Mouse (Mus musculus): ENCODE data around the gene Ago4.

Gene Ago4

DNA sequence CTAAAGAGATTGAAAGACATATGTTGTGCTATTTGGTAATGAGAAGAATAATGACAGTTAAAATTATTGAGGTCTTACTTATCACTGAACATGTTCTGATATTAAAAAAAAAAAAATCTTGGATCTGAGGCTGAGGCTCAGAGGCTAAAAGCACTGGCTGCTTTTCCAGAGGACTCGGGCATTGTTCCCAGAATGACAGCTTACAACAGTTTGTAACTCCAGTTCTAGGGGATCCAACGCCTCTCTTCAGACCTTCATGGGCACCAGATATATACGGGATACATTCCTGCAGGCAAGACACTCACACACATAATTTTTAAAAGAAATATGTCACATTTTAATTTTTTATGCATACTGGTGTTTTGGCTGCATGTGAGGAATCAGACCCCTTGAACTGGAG is 7.1 kb downstream of the Ago4 start:
- DNase-seq (ENCODE audit: low read depth in 1 of 2, low spot score in 2 of 2): no peak

DNA sequence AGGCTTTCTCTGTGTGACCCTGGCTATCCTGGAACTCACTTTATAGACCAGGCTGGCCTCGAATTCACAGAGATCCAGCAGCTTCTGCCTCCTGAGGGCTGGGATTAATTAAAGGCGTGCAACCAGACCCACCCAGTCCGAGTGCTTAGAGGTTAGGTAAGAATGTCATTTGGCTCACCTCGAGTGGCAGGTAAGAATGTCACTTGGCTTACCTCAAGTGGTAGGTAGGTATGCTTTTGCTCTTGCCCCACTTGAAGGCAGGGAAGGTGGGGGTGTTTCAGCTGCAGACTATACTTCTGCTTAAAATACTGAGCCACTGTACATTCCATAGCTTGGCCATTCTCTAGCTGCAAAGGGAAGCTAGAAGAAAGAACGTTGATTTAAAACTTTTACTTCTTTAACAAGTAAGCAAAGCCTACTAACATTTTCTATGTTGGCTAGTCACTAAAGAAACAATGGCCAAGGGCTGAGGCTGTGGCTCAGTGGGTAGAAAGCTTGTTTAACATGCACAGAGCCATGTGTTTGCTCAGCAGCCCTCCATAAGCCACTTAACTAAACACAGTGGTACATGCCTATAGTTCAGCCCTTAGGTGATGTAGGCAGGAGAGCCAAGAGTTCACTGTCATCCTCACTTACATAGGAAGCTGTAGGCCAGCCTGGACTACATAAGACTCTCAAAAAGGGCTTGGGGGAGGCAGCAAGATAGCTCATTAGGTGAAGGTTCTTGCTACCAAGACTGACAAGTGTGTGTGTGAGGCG is 20.8 kb downstream of the Ago4 start:
- DNase-seq (ENCODE audit: low read depth in 1 of 2, low spot score in 2 of 2): no peak

DNA sequence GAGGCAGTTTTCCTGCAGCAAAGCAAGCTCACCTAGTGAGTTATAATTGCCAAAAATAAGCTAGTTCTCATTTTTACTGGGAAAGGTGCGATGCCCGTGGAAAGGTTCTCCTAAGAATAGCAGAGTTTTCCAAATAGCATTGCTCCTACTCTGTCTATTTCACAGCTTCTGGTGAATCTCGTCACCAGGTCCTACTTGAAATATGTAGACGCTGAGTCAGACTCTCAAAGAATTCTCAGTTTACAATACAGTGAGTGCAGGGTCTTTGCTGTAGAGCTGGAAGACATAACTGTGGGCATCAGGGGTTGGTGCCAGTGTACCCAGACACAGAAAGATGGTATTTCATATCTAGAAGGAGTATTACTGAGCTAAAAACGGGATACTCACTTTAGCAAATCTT is 22.3 kb downstream of the Ago4 start:
- no peak for DNase-seq (ENCODE audit: low read depth in 1 of 2, low spot score in 2 of 2)

- DNase-seq (ENCODE audit: low read depth in 1 of 2, low spot score in 2 of 2): no peak
Measured at GRCm38 (mm10) chr4:126509072-126509471, 24.2 kb downstream of the Ago4 start.

DNA sequence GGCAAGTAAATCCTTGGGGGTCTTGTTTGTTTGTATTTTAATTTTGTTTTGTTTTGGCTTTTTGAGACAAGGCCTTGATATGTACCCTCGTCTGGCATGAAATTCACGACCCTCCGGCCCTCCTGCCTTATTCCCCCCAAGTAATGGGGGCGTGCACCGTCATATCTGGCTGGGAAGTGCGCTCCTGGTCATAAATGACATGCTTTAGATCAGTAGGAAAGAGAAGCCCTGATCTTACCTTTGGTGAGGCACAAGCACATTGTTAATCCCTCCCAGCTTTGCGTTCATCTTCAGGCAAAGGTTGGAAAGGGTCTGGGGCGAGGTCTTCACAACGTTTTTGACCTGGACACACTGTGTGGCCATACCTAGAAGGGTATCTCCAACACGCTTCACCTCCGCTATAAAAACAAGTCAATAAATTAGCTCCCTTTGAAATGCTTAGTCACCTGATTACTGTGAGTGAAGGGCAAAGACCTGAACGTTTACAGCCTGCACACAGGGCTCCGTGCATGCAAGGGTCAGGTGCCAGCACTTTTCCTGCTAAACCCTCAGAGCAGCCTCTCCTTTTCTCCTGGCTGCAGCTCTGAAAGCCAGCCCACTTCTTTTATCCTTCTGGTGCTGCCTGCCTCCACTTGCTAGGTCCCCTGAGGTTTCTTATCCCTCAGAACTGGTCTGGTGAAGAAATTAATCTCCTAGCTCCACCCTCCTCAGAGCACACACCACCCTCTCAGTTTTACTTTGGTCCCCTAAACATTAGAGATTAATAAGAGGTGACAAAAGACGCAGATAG is 25.0 kb downstream of the Ago4 start:
- DNase-seq (ENCODE audit: low read depth in 1 of 2, low spot score in 2 of 2): no peak

DNA sequence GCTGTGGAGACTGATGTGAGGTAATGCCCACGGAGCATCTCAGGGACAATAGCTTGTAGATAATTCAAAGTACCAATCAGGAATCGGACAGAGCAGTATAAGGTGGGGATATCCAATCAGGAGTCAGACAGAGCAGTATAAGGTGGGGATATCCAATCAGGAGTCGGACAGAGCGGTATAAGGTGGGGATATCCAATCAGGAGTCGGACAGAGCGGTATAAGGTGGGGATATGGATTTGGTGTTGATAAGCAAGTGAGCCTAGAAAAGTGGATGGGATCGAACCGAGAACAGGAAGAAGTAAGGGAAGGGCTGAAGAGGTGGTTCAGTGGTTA is 30.3 kb downstream of the Ago4 start:
- DNase-seq (ENCODE audit: low read depth in 1 of 2, low spot score in 2 of 2): no peak

GRCm38 (mm10) chr4:126502141-126502976 is 30.9 kb downstream of the Ago4 start:
- no peak for DNase-seq (ENCODE audit: low read depth in 1 of 2, low spot score in 2 of 2)

- DNase-seq (ENCODE audit: low read depth in 1 of 2, low spot score in 2 of 2): no peak
Measured at GRCm38 (mm10) chr4:126498601-126499000, 34.7 kb downstream of the Ago4 start.

GRCm38 (mm10) chr4:126496963-126497362 is 36.3 kb downstream of the Ago4 start:
- DNase-seq (ENCODE audit: low read depth in 1 of 2, low spot score in 2 of 2): no peak

DNA sequence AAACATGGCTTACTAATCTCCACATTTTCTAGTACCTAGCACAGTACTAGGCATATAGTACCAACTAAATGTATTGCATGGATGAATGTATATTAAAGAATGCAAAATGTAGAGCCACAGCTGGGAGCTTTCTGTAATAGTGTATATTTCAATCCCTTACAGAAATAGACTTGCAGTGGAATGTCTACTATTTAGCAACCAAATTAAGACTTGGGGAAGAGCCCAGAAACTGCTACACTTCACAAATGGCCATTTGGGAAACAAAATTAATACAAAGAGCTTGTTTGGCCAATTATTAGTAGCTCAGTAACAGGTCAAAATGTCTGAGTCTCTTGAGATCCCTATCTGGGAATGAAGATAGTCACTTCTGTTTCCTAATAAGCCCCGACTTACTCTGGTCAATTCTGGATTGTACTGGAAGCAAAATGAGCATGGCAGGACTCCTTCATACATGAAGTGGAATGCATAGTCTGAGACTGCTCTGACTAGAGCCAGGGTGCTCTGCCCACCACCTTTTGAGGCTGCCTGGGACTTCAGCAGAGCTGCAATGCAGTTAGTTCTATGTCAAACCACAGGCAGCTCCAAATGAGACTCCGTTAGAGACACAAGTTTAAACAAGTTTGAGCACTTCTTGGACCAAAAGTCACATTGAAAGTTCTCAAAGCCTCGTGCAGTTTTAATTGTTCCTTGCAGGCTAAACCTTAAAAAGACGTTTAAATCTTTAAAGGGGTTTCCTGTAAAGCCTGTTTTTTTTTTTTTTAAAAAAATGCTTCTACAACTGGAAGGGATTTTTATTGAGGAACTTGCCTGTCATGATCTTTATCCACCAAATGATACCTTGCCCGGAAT is 37.1 kb downstream of the Ago4 start:
- DNase-seq (ENCODE audit: low read depth in 1 of 2, low spot score in 2 of 2): no peak

GRCm38 (mm10) chr4:126495453-126495852 is 37.8 kb downstream of the Ago4 start:
- no peak for DNase-seq (ENCODE audit: low read depth in 1 of 2, low spot score in 2 of 2)

GRCm38 (mm10) chr4:126493416-126493815 is 39.9 kb downstream of the Ago4 start:
- no peak for DNase-seq (ENCODE audit: low read depth in 1 of 2, low spot score in 2 of 2)

- no peak for DNase-seq (ENCODE audit: low read depth in 1 of 2, low spot score in 2 of 2)
Measured at GRCm38 (mm10) chr4:126491977-126492376, 41.3 kb downstream of the Ago4 start.

DNA sequence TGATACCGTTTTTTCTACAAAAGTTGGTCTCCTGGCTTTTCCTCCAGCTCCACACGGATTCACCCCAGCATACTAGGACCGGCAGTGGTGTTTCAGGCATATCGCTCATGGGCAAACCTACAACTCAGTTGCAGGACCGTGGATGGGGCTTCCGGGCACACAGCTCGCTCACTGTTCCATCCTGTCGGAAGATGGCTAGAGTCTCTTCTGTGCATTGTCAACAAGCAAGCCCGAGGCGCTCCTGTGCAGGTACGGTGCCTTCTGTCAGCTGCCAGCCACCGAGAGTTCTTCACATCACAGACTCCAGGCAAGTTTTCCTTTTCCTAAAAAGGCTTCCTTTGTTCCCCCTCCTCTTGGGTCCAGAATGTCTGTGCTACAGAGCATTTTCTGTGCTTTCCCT is 42.5 kb downstream of the Ago4 start:
- no peak for DNase-seq (ENCODE audit: low read depth in 1 of 2, low spot score in 2 of 2)

DNA sequence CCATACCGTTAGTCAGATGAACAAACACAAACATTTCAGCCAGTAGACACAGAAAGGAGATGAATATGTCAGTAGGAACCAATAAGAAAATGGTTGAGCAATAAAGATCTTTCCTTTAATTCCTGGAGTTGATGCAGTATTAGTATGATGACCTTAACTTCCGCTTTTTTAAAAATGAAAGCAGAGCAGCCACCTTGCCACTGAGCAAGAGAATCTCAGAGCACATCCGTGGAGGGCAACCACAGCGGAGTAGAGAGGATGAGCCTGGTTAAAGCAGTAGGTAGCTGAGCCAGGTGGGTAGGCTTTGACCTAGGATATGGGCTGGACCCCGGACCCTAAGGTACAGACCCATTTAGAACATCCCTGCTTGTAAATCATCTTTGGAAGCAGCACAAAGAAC is 43.5 kb downstream of the Ago4 start:
- DNase-seq (ENCODE audit: low read depth in 1 of 2, low spot score in 2 of 2): no peak

DNA sequence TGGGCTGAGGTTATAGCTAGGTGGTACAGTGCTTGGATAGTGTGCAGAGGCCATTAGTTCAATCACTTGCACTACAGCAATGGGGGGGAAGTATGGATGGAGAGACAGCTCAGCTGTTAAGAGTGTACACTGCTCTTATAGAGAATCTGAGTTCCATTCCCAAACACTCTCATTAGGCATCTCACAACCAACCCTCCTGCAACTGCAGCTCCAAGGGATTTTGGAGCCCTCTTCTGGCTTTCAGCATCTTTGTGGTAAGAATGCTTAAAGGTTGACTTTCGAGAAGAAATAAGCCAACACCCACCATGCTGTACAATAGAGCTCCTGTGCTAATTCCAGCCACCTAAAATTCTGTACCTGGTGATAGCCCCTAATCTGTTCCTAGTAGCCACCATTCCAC is 47.1 kb downstream of the Ago4 start:
- DNase-seq (ENCODE audit: low read depth in 1 of 2, low spot score in 2 of 2): no peak

DNA sequence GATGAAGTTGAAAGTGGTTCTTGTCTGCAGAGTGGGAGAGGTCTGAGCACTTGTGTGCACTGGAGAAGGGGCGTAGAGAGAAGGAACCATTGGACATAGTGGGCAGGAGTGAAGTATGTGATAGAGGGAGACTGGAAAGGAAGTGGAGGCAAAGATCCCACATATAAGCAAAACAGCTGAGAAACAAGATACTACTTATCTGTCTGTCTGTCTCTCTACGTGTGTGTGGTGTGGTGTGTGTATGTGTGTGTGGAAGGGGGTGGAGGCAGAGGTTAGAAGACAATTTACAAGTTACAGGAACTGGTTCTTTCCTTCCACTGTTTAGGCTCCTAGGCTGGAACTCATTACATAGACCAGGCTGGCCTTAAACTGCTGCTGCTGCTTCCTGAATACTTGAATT is 48.2 kb downstream of the Ago4 start:
- no peak for DNase-seq (ENCODE audit: low read depth in 1 of 2, low spot score in 2 of 2)

GRCm38 (mm10) chr4:126483874-126484273 is 49.4 kb downstream of the Ago4 start:
- DNase-seq (ENCODE audit: low read depth in 1 of 2, low spot score in 2 of 2): no peak

- no peak for DNase-seq (ENCODE audit: low read depth in 1 of 2, low spot score in 2 of 2)
Measured at GRCm38 (mm10) chr4:126482951-126483350, 50.3 kb downstream of the Ago4 start.

DNA sequence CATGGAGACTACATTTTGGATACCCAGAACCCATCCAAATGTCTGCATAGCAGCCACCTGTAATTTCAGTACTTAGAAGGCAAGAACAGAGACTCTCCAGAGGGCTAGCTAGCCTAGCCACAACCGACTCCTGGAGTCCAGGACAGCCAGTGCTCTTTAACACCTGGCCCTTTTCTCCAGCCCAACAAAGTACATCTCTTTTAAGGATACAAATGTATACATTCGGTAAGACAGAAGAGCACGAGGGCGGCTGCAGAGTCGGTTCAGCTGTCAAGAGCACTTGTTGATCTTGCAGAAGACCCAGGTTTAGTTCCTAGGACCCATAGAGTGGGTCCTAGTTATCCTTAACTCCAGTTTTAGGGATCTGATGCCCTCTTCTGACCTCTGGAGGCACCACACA is 51.8 kb downstream of the Ago4 start:
- DNase-seq (ENCODE audit: low read depth in 1 of 2, low spot score in 2 of 2): no peak

GRCm38 (mm10) chr4:126480288-126480687 is 53.0 kb downstream of the Ago4 start:
- no peak for DNase-seq (ENCODE audit: low read depth in 1 of 2, low spot score in 2 of 2)

Data from monocyte, adult 2 months (primary cell).